Mouse (Mus musculus) hindbrain, embryonic 14.5 days (tissue): ENCODE data around the gene Mlkl. TPM values are rescaled to one million over a fixed set of nuclear protein-coding genes. Genes with fewer than 3 reads are reported as not detected.
A peak's percentile ranks its signal among the peaks of the same experiment; 100 is the strongest.

Experiments
- ATAC-seq: fragments of 200-750 bp; cut with Nextera tagmentation; 2 replicates; pipeline ENCODE4 v1.8.0; 2017; ENCODE audit warnings: moderate number of reproducible peaks, mild to moderate bottlenecking, moderate TSS enrichment, moderate library complexity; ENCODE audit not compliant: low FRiP score
- DNase-seq: peaks from one replicate; pipeline ENCODE4 v3.0.0-alpha.2; 2015; ENCODE audit warnings: low spot score
- H3K27ac ChIP-seq: fragments of 300-500 bp; sonication (generic); 2 replicates; pipeline ENCODE4 v1.5.1; 2014; ENCODE audit warnings: mild to moderate bottlenecking, moderate library complexity
- H3K27me3 ChIP-seq: fragments of 300-500 bp; sonication (generic); 2 replicates; pipeline ENCODE4 v1.6.1; 2014; ENCODE audit warnings: mild to moderate bottlenecking, low read length, mixed read lengths; ENCODE audit not compliant: control insufficient read depth, insufficient read depth
- H3K36me3 ChIP-seq: fragments of 300-500 bp; sonication (generic); replicated peaks from 2 replicates; pipeline ENCODE4 v1.6.1; 2014; ENCODE audit not compliant: control insufficient read depth, insufficient read depth
- H3K4me1 ChIP-seq: fragments of 300-500 bp; sonication (generic); replicated peaks from 2 replicates; pipeline ENCODE4 v1.6.1; 2014; ENCODE audit warnings: antibody characterized with exemption, low read length, mixed read lengths; ENCODE audit not compliant: control insufficient read depth, insufficient read depth
- H3K4me2 ChIP-seq: fragments of 300-500 bp; sonication (generic); replicated peaks from 2 replicates; pipeline ENCODE4 v1.6.1; 2014; ENCODE audit warnings: mild to moderate bottlenecking, moderate library complexity
- H3K4me3 ChIP-seq: fragments of 300-500 bp; sonication (generic); replicated peaks from 2 replicates; pipeline ENCODE4 v1.5.1; 2014; ENCODE audit warnings: mild to moderate bottlenecking, low read length
- H3K9ac ChIP-seq: fragments of 300-500 bp; sonication (generic); 2 replicates; pipeline ENCODE4 v1.6.1; 2014
- H3K9me3 ChIP-seq: fragments of 300-500 bp; sonication (generic); 2 replicates; pipeline ENCODE4 v1.6.1; 2016; ENCODE audit warnings: low read length; ENCODE audit not compliant: control insufficient read depth
- WGBS: fragments of 180-500 bp; shearing (Covaris S2); extraction: QIAGEN DNeasy Blood & Tissue Kit; methylation state at CpG from one replicate; pipeline ENCODE4 v1.1.7; 2014; 5-methylcytosine and 5-hydroxymethylcytosine counted together
- polyA plus RNA-seq: library from polyadenylated mRNA; unstranded; fragments of >200 nt; fragmentation: Nextera tagmentation; extraction: Ambion mirVana; gene quantifications from 2 replicates; pipeline ENCODE4 v1.2.1, GENCODE M21; 2014

Mlkl gene
- polyA plus RNA-seq = 0.40 and 0.47 TPM in 2 replicates

GRCm38 (mm10) chr8:111337890-111338347 is at the start of gene Mlkl:
Gene Mlkl (minus strand): TSS chr8:111338177.
- H3K4me1 ChIP-seq = peaks cover 6% of the 10 kb centered on the region; the same call in 1 of the 2 replicates
- no peaks in the 10 kb centered on the region for H3K9me3 ChIP-seq
- H3K36me3 ChIP-seq = no peaks in the 10 kb centered on the region
- no peak within 1 kb of the TSS for H3K27ac ChIP-seq
- peak within 1 kb of the TSS; percentile 66 for H3K4me2 ChIP-seq
- ATAC-seq = no peak
- WGBS = 1% methylated on average over 29 of the region's 29 CpGs
- peak; percentile 63 for DNase-seq
- H3K9ac ChIP-seq = peak within 1 kb of the TSS; percentile 34; the same call in 1 of the 2 replicates
- H3K4me3 ChIP-seq = peak within 1 kb of the TSS; percentile 32
- H3K27me3 ChIP-seq = peaks cover 21% of the 10 kb centered on the region

GRCm38 (mm10) chr8:111385915-111386314 is 47.9 kb upstream of the Mlkl start:
- H3K4me1 ChIP-seq = no peaks in the 10 kb centered on the region
- DNase-seq (no peak), ATAC-seq (no peak)
- no peak overlapping the region for H3K4me2 ChIP-seq
- H3K9ac ChIP-seq = no peak overlapping the region
- H3K36me3 ChIP-seq = no peaks in the 10 kb centered on the region
- peaks cover 11% of the 10 kb centered on the region; the same call in 1 of the 2 replicates for H3K27me3 ChIP-seq
- no peaks in the 10 kb centered on the region for H3K9me3 ChIP-seq
- no peak overlapping the region for H3K27ac ChIP-seq
- no peak overlapping the region for H3K4me3 ChIP-seq
- 78% methylated on average over 9 of the region's 9 CpGs for WGBS

- no peak for DNase-seq
- Histone ChIP-seq H3K4me1 (no peaks in the 10 kb centered on the region), H3K9me3 (no peaks in the 10 kb centered on the region), H3K27me3 (0 out of 2 replicates have a peak, but pooled peaks cover 5% of the 10 kb centered on the region), H3K4me3 (no peak overlapping the region), H3K9ac (no peak overlapping the region), H3K36me3 (no peaks in the 10 kb centered on the region), H3K27ac (no peak overlapping the region), H3K4me2 (no peak overlapping the region)
- WGBS = 32% methylated on average over 2 of the region's 2 CpGs
- ATAC-seq = no peak
Measured at GRCm38 (mm10) chr8:111384628-111385027, 46.7 kb upstream of the Mlkl start.

GRCm38 (mm10) chr8:111375192-111375591 is 37.2 kb upstream of the Mlkl start:
- DNase-seq (no peak), ATAC-seq (no peak)
- Histone ChIP-seq H3K4me2 (no peak overlapping the region), H3K4me1 (no peaks in the 10 kb centered on the region), H3K4me3 (no peak overlapping the region), H3K27me3 (no peaks in the 10 kb centered on the region), H3K36me3 (no peaks in the 10 kb centered on the region), H3K27ac (no peak overlapping the region), H3K9ac (no peak overlapping the region), H3K9me3 (no peaks in the 10 kb centered on the region)
- 65% methylated on average over 6 of the region's 6 CpGs for WGBS

GRCm38 (mm10) chr8:111369711-111370110 is 31.7 kb upstream of the Mlkl start:
- Histone ChIP-seq H3K36me3 (no peaks in the 10 kb centered on the region), H3K4me3 (no peak overlapping the region), H3K4me2 (no peak overlapping the region), H3K4me1 (no peaks in the 10 kb centered on the region), H3K27ac (no peak overlapping the region), H3K9me3 (no peaks in the 10 kb centered on the region), H3K27me3 (no peaks in the 10 kb centered on the region), H3K9ac (no peak overlapping the region)
- 88% methylated on average over 9 of the region's 9 CpGs for WGBS
- ATAC-seq (no peak), DNase-seq (no peak)

- Histone ChIP-seq H3K27ac (no peak overlapping the region), H3K4me1 (no peaks in the 10 kb centered on the region), H3K9ac (no peak overlapping the region), H3K4me2 (no peak overlapping the region), H3K9me3 (no peaks in the 10 kb centered on the region), H3K36me3 (no peaks in the 10 kb centered on the region), H3K4me3 (no peak overlapping the region), H3K27me3 (no peaks in the 10 kb centered on the region)
- ATAC-seq (no peak), DNase-seq (no peak)
- 83% methylated on average over 8 of the region's 8 CpGs for WGBS
Measured at GRCm38 (mm10) chr8:111367350-111367749, 29.4 kb upstream of the Mlkl start.

- DNase-seq = no peak
- no peaks in the 10 kb centered on the region for H3K36me3 ChIP-seq
- no peak overlapping the region for H3K4me3 ChIP-seq
- H3K27me3 ChIP-seq = no peaks in the 10 kb centered on the region
- H3K4me2 ChIP-seq = no peak overlapping the region
- H3K4me1 ChIP-seq = no peaks in the 10 kb centered on the region
- WGBS = 48% methylated on average over 14 of the region's 14 CpGs
- H3K27ac ChIP-seq = no peak overlapping the region
- H3K9me3 ChIP-seq = no peaks in the 10 kb centered on the region
- ATAC-seq = no peak
- H3K9ac ChIP-seq = no peak overlapping the region; the same call in 1 of the 2 replicates
Measured at GRCm38 (mm10) chr8:111366610-111367234, 28.7 kb upstream of the Mlkl start.

GRCm38 (mm10) chr8:111363489-111363888 is 25.5 kb upstream of the Mlkl start:
- ATAC-seq (no peak), DNase-seq (no peak)
- Histone ChIP-seq H3K27ac (no peak overlapping the region), H3K4me3 (no peak overlapping the region), H3K4me2 (no peak overlapping the region), H3K27me3 (no peaks in the 10 kb centered on the region), H3K4me1 (no peaks in the 10 kb centered on the region), H3K9me3 (no peaks in the 10 kb centered on the region), H3K9ac (no peak overlapping the region), H3K36me3 (no peaks in the 10 kb centered on the region)
- 85% methylated on average over 8 of the region's 8 CpGs for WGBS

- WGBS = 61% methylated on average over 7 of the region's 7 CpGs
- Histone ChIP-seq H3K27me3 (no peaks in the 10 kb centered on the region), H3K27ac (no peak overlapping the region), H3K36me3 (no peaks in the 10 kb centered on the region), H3K9me3 (no peaks in the 10 kb centered on the region), H3K4me1 (no peaks in the 10 kb centered on the region), H3K4me3 (no peak overlapping the region), H3K9ac (no peak overlapping the region), H3K4me2 (no peak overlapping the region)
- DNase-seq = no peak
- ATAC-seq = no peak
Measured at GRCm38 (mm10) chr8:111360579-111361209, 22.7 kb upstream of the Mlkl start.
